Comparison of ENCODE assay signal across 8 mouse cellular contexts in the genomic region with DNA sequence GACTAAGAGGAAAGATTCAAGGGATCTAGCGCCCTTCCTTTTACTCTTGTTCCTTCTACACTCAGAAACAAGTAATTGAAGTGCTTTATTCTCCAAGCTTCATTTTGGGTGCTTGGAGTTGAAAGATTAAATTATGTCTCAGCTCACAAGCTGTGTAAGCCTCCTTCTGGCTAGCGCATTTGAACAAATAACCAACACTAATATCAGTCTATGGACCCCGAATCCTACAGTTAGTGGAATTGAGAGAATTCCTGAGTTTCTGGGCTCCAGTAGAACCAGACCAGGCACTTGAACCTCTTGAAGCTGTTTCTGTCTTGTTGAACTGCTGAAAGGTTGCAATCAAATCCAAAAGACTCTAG. TPM values are rescaled to one million over a fixed set of nuclear protein-coding genes. Genes with fewer than 3 reads are reported as not detected.
DNase-seq lines count a peak whose midpoint lies in the region; ATAC-seq and TF ChIP-seq lines count a peak whose summit lies in the region.

No protein-coding gene starts in this region.

- H3K79me2 ChIP-seq in myocyte (ENCODE audit: control insufficient read depth, insufficient read depth) = peaks cover 29% of the 10 kb centered on the region

- no peaks in the 10 kb centered on the region for H3K9me3 ChIP-seq in embryonic facial prominence, embryonic 12.5 days
- no peaks in the 10 kb centered on the region for H3K9me3 ChIP-seq in intestine, embryonic 16.5 days (ENCODE audit: control insufficient read depth, low read length)

- DNase-seq in layer of hippocampus, adult 2 months (ENCODE audit: low spot score in 2 of 2) = no peak
- no peak for DNase-seq in layer of hippocampus, adult 18-20 months (ENCODE audit: low spot score in 2 of 2)
- DNase-seq in adrenal gland, adult 8-10 months = no peak
- DNase-seq in thymus, postnatal 0 days (ENCODE audit: low spot score) = no peak
- no peak for DNase-seq in gastrocnemius, postnatal 25 days

- WGBS in embryonic facial prominence, embryonic 12.5 days = 75% methylated on average over 3 of the region's 3 CpGs
- 71% methylated on average over 3 of the region's 3 CpGs for WGBS in intestine, embryonic 16.5 days

- H3K4me1 ChIP-seq in embryonic facial prominence, embryonic 12.5 days = no peaks in the 10 kb centered on the region
- no peaks in the 10 kb centered on the region for H3K4me1 ChIP-seq in intestine, embryonic 16.5 days (ENCODE audit: control insufficient read depth, insufficient read depth, low read length)

- peak overlapping the region; percentile 89 for H3K4me3 ChIP-seq in layer of hippocampus, adult 2 months
- H3K4me3 ChIP-seq in embryonic facial prominence, embryonic 12.5 days = peak overlapping the region; percentile 87
- peak overlapping the region; percentile 86 for H3K4me3 ChIP-seq in intestine, embryonic 16.5 days (ENCODE audit: low read length)
- H3K4me3 ChIP-seq in myocyte = peak overlapping the region; percentile 65

- no peaks in the 10 kb centered on the region for H3K27me3 ChIP-seq in embryonic facial prominence, embryonic 12.5 days
- no peaks in the 10 kb centered on the region for H3K27me3 ChIP-seq in intestine, embryonic 16.5 days (replicated peaks; ENCODE audit: control insufficient read depth, insufficient read depth, low read length)
- peaks cover 13% of the 10 kb centered on the region for H3K27me3 ChIP-seq in myocyte (ENCODE audit: control insufficient read depth, insufficient read depth, insufficient read length)

- TF ChIP-seq POLR2A in myocyte (IDR thresholded peaks at IDR 0.05; ENCODE audit: insufficient read length, low read depth) = no peak

- peak overlapping the region; percentile 39 for H3ac ChIP-seq in myocyte (ENCODE audit: control insufficient read depth, insufficient read length)

- no peaks in the 10 kb centered on the region for H3K36me3 ChIP-seq in embryonic facial prominence, embryonic 12.5 days
- no peaks in the 10 kb centered on the region for H3K36me3 ChIP-seq in intestine, embryonic 16.5 days (ENCODE audit: control insufficient read depth, insufficient read depth, low read length)
- H3K36me3 ChIP-seq in myocyte (ENCODE audit: control insufficient read depth, insufficient read depth) = no peaks in the 10 kb centered on the region

- no peak; the same call in 1 of the 2 replicates for TF ChIP-seq CTCF in layer of hippocampus, adult 2 months (conservative IDR thresholded peaks at IDR 0.05)

- peak overlapping the region; percentile 69 for H3K4me2 ChIP-seq in embryonic facial prominence, embryonic 12.5 days (replicated peaks)
- peak overlapping the region; percentile 53 for H3K4me2 ChIP-seq in intestine, embryonic 16.5 days (ENCODE audit: low read depth, low read length)
- peak overlapping the region; percentile 84 for H3K4me2 ChIP-seq in myocyte (ENCODE audit: low read depth)

- H3K9ac ChIP-seq in embryonic facial prominence, embryonic 12.5 days = peak overlapping the region; percentile 86
- H3K9ac ChIP-seq in intestine, embryonic 16.5 days (ENCODE audit: low read depth, low read length) = peak overlapping the region; percentile 95

- peak overlapping the region; percentile 97 for H3K27ac ChIP-seq in layer of hippocampus, adult 2 months
- peak overlapping the region; percentile 85 for H3K27ac ChIP-seq in embryonic facial prominence, embryonic 12.5 days
- H3K27ac ChIP-seq in intestine, embryonic 16.5 days (ENCODE audit: low read length) = peak overlapping the region; percentile 93

- no peak for ATAC-seq in embryonic facial prominence, embryonic 12.5 days (ENCODE audit: insufficient number of reproducible peaks, insufficient read depth, low FRiP score, low TSS enrichment)
- peak; percentile 57 for ATAC-seq in intestine, embryonic 16.5 days

TF ChIP-seq in myocyte, 11 proteins besides CTCF, POLR2A, EP300 and RAD21:
- TF ChIP-seq MAX (IDR thresholded peaks at IDR 0.05; ENCODE audit: low read depth) (no peak), USF1 (IDR thresholded peaks at IDR 0.05; ENCODE audit: low read depth) (no peak), CEBPB (IDR thresholded peaks at IDR 0.05; ENCODE audit: insufficient read depth, poor library complexity, severe bottlenecking) (no peak), MYOG (IDR thresholded peaks at IDR 0.05; ENCODE audit: control insufficient read depth in 1 of 3, insufficient read depth in 1 of 3, insufficient read length in 2 of 3, low read depth in 2 of 3) (no peak), MYOD1 (IDR thresholded peaks at IDR 0.05; ENCODE audit: control insufficient read depth in 1 of 3, insufficient read length in 2 of 3, low read depth in 2 of 3) (no peak), TCF12 (IDR thresholded peaks at IDR 0.05; ENCODE audit: insufficient read depth, poor library complexity, severe bottlenecking) (no peak), SRF (IDR thresholded peaks at IDR 0.05; ENCODE audit: control insufficient read depth, insufficient read length, low read depth) (no peak), REST (IDR thresholded peaks at IDR 0.05; ENCODE audit: insufficient read depth, insufficient read length) (no peak), TCF3 (IDR thresholded peaks at IDR 0.05; ENCODE audit: insufficient read length, low read depth) (no peak), POLR2AphosphoS2 (IDR thresholded peaks at IDR 0.05; ENCODE audit: insufficient read length, low read depth) (no peak), E2F4 (IDR thresholded peaks at IDR 0.05; ENCODE audit: insufficient read depth) (no peak)

RNA-seq across cellular contexts. Expression of gene Mtx2, which starts 0.3 kb away (rescaled TPM):
- 10 to 100 TPM; 41.8 to 42.8 TPM for total RNA-seq in layer of hippocampus, adult 2 months (2021)
- total RNA-seq in layer of hippocampus, adult 18-20 months (2021) = 10 to 100 TPM; 36.5 to 43.4 TPM
- polyA plus RNA-seq in embryonic facial prominence, embryonic 12.5 days (2016; fragmentation: Nextera tagmentation; extraction: Ambion mirVana) = 129 and 130 TPM in 2 replicates
- polyA plus RNA-seq in intestine, embryonic 16.5 days (2015; fragmentation: Nextera tagmentation; extraction: Ambion mirVana) = 102 and 103 TPM in 2 replicates
- polyA plus RNA-seq in myocyte (2012; fragmentation: generic; extraction: Trizol) = 33.3 TPM
- 10 to 100 TPM; 55.4 to 98.2 (median 75.5) TPM for total RNA-seq in adrenal gland, adult 8-10 months (2022)
- polyA plus RNA-seq in thymus, postnatal 0 days (2015; fragmentation: Nextera tagmentation; extraction: Ambion mirVana) = 92.9 and 95.3 TPM in 2 replicates
- 10 to 100 TPM; 33.2 to 43.5 TPM for total RNA-seq in gastrocnemius, postnatal 25 days (2021)
